Comparison of ENCODE assay signal across 15 mouse cellular contexts in the genomic region with DNA sequence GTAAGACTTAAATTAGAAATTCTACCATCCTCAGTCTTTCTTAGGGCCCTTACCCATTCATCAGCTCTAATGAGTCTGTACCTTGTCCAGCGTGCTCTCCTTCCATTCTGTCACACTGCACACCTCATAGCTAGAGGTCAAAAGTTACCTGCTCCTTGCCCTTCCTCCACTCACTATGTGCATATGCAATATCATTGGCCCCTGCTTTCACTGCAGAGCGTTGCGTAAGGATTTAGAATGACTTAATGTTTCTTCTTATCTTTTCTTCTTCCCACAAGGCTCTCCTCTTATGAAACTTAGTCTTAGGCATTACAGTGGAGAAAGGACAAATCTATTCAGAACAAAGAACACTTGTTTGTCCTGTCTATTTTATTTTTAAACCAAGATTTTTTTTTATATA. TPM values are rescaled to one million over a fixed set of nuclear protein-coding genes. Genes with fewer than 3 reads are reported as not detected.
"Had no signal": no experiment of that assay in that cellular context is flagged by ENCODE, and none has a peak within 500 bp of the region (broad histone marks: within the 10 kb centered on the region; RNA-seq: fewer than 3 reads in every experiment).

No protein-coding gene starts in this region.

- H3K27ac ChIP-seq: kidney, embryonic 15.5 days; liver, embryonic 13.5 days; lung, embryonic 15.5 days; macrophage; midbrain, embryonic 13.5 days had no signal

- H3K27me3 ChIP-seq: kidney, embryonic 15.5 days; liver, embryonic 13.5 days; lung, embryonic 15.5 days; midbrain, embryonic 13.5 days had no signal

- ATAC-seq: liver, postnatal 0 days; midbrain, embryonic 13.5 days had no signal

- H3K9ac ChIP-seq: kidney, embryonic 15.5 days; liver, embryonic 13.5 days; liver, postnatal 0 days; lung, embryonic 15.5 days; midbrain, embryonic 13.5 days had no signal

- H3K4me3 ChIP-seq: kidney, embryonic 15.5 days; liver, embryonic 13.5 days; lung, embryonic 15.5 days; midbrain, embryonic 13.5 days had no signal

- H3K36me3 ChIP-seq: kidney, embryonic 15.5 days; liver, embryonic 13.5 days; lung, embryonic 15.5 days; midbrain, embryonic 13.5 days had no signal

- H3K4me1 ChIP-seq: kidney, embryonic 15.5 days; liver, embryonic 13.5 days; lung, embryonic 15.5 days; midbrain, embryonic 13.5 days had no signal

- H3K9me3 ChIP-seq: kidney, embryonic 15.5 days; liver, embryonic 13.5 days; lung, embryonic 15.5 days; midbrain, embryonic 13.5 days had no signal

- DNase-seq: kidney, adult 2 months; kidney, postnatal 14 days; layer of hippocampus, postnatal 36 days; left cerebral cortex, postnatal 4 days; liver; liver, embryonic 13.5 days; liver, postnatal 0 days; lung, postnatal 14 days; right cerebral cortex, postnatal 14 days; thymus, postnatal 4 days had no signal

- H3K4me2 ChIP-seq: kidney, embryonic 15.5 days; liver, embryonic 13.5 days; lung, embryonic 15.5 days; midbrain, embryonic 13.5 days had no signal

RNA-seq across cellular contexts. Expression of a gene that starts 20.0 kb away (rescaled TPM):
- polyA plus RNA-seq: midbrain, embryonic 13.5 days; neural tube, embryonic 14.5 days had no signal
